Mouse (Mus musculus) neutrophil, adult 83 days (primary cell): ENCODE data around the gene 4933405O20Rik. TPM values are rescaled to one million over a fixed set of nuclear protein-coding genes. Genes with fewer than 3 reads are reported as not detected.

ENCODE experiments used
- total RNA-seq, 2 experiments: library from RNA; stranded (reverse); gene quantifications; one replicate each; pipeline ENCODE4 v1.2.4; 2023

The 4933405O20Rik gene
- total RNA-seq: not detected

GRCm38 (mm10) chr7:50598890-50599289 lies at the start of gene 4933405O20Rik:
Gene 4933405O20Rik (plus strand): TSS chr7:50599190.

